Mouse (Mus musculus) small intestine, adult 2 months (tissue): ENCODE measurements around the gene Slc5a6. TPM values are rescaled to one million over a fixed set of nuclear protein-coding genes. Genes with fewer than 3 reads are reported as not detected.
"Not testable (repeated sequence)": the region's sequence is repeated elsewhere in the genome, so short reads cannot be mapped to it uniquely, and the experiment has no call there.

ENCODE experiments used
- H3K27ac ChIP-seq: fragments of 200-500 bp; 2 replicates; pipeline ENCODE4 v1.5.1; 2012; ENCODE audit warnings: low read depth, low read length, control low read depth, inconsistent platforms; ENCODE audit not compliant: insufficient read depth
- H3K27me3 ChIP-seq: fragments of 200-500 bp; 2 replicates; pipeline ENCODE4 v1.6.1; 2012; ENCODE audit warnings: mild to moderate bottlenecking, moderate library complexity, low read length, inconsistent platforms; ENCODE audit not compliant: control insufficient read depth, insufficient read depth
- H3K36me3 ChIP-seq: fragments of 200-500 bp; 2 replicates; pipeline ENCODE4 v1.6.1; 2012; ENCODE audit warnings: mild to moderate bottlenecking, low read length, control low read depth, inconsistent platforms; ENCODE audit not compliant: control insufficient read depth, insufficient read depth
- H3K4me1 ChIP-seq: fragments of 200-500 bp; 2 replicates; pipeline ENCODE4 v1.6.1; 2012; ENCODE audit warnings: low read length, inconsistent platforms, mixed read lengths; ENCODE audit not compliant: control insufficient read depth, insufficient read depth, insufficient read length
- H3K4me3 ChIP-seq: fragments of 200-500 bp; 2 replicates; pipeline ENCODE4 v1.5.1; 2012; ENCODE audit warnings: low read depth, mild to moderate bottlenecking, control low read depth, inconsistent platforms, low read length, moderate library complexity
- CTCF ChIP-seq: fragments of 200-500 bp; IDR thresholded peaks from 2 replicates; pipeline ENCODE4 v1.5.1; 2012; ENCODE audit warnings: low read depth, mild to moderate bottlenecking, control low read depth, inconsistent platforms, low read length, moderate library complexity, mixed read lengths; ENCODE audit not compliant: insufficient replicate concordance, insufficient read length; ENCODE audit errors: extremely low read depth
- POLR2A ChIP-seq: fragments of 200-500 bp; IDR thresholded peaks from 2 replicates; pipeline ENCODE4 v1.6.1; 2012; ENCODE audit warnings: low read depth, mild to moderate bottlenecking, control low read depth, inconsistent platforms, low read length, moderate library complexity
- WGBS: fragments of 180-500 bp; shearing (Covaris S2); methylation state at CpG from one replicate; pipeline ENCODE4 v1.1.7; 2018; 5-methylcytosine and 5-hydroxymethylcytosine counted together
- polyA plus RNA-seq: library from polyadenylated mRNA; depleted of rRNA; stranded (reverse); fragments of >200 nt; gene quantifications from 2 replicates; pipeline ENCODE4 v1.2.3, GENCODE M21; 2012

The Slc5a6 gene
- polyA plus RNA-seq, 1 experiment, result 75.0 TPM

DNA sequence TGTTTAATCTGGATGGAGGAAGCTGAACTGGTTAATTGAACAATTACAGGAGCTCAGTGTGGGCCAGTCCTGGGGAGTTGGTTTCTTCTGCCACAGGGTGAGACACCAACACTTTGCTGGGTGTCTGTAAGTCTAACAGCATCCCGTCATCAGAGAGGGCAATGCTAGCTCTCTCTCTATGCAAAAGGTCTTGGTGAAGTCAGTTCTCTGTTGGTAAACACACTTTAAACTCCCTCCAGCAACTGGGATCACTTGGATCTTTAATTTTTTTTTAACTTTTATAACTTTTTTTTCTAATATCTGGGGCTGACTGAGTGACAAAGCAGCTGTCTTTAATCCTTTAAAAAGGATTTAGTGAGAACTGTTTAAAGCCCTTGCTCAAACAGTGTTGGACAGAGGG lies 26.0 kb downstream of the Slc5a6 start:
- Histone ChIP-seq H3K4me1 (peaks cover 1% of the 10 kb centered on the region; the same call in 1 of the 2 replicates), H3K36me3 (no peaks in the 10 kb centered on the region), H3K27me3 (no peaks in the 10 kb centered on the region), H3K4me3 (no peak overlapping the region), H3K27ac (no peak overlapping the region)
- no peak for TF ChIP-seq POLR2A
- TF ChIP-seq CTCF, result no peak
- 76% methylated on average over 1 of the region's 1 CpGs for WGBS

DNA sequence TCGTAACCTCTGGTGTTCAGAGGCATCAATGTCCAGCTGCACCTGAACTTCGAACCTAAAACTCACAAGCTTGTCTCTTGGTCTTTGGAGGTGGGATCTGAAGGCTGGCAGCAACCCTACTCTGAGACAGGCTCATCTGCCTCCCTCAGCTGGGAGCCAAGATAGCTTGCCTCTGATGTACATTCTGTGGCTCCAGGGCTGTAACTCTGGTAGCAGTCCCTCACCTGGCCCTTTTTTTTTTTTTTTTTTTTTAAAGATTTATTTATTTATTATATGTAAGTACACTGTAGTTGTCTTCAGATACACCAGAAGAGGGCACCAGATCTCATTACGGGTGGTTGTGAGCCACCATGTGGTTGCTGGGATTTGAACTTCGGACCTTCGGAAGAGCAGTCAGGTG lies 26.9 kb downstream of the Slc5a6 start:
- not testable (repeated sequence) for H3K4me3 ChIP-seq, H3K27ac ChIP-seq, H3K27me3 ChIP-seq, H3K4me1 ChIP-seq, H3K36me3 ChIP-seq
- 78% methylated on average over 5 of the region's 5 CpGs for WGBS

DNA sequence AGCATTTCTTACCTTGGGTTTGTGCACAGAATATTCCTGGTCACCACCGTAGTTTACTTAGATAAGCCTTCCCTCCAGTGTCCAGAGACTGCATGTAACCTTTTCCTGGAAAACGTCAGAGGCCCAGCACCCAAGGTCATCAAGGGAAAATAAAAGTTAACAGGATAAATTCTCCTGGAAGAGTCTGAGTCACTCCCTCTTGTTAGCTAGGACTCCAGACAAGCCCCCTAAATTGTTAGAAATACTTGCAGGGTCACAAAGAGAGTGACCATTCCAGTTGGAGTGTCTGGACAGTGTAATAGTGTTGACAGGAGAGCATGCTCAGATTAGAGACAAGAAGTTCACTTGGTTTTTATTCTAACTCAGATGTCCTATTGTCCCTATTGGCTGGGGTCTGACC lies 32.8 kb downstream of the Slc5a6 start:
- no peak for TF ChIP-seq POLR2A
- TF ChIP-seq CTCF, result no peak
- WGBS, result 30% methylated on average over 2 of the region's 2 CpGs
- no peaks in the 10 kb centered on the region for H3K27me3 ChIP-seq
- no peaks in the 10 kb centered on the region for H3K36me3 ChIP-seq
- no peak overlapping the region for H3K27ac ChIP-seq
- no peak overlapping the region for H3K4me3 ChIP-seq
- H3K4me1 ChIP-seq, result no peaks in the 10 kb centered on the region

DNA sequence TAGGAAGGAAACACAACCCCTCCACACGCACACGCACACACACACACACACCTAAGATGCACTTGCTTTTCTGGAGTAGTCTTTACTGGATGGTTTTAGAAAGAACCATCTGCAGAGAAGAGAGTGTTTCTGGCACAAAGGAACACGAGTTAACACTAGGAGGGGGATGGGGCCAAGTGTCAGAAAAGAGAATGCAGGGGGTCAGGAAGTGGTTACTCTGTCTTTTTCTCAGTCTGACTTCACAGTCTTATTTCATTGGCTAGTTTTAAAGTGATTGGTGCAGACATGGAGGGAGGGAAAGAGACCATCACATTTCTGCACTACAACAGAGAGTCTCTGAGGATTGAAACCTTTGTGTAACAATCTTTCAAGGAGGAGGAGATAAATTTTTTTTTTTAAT lies 36.0 kb downstream of the Slc5a6 start:
- no peaks in the 10 kb centered on the region for H3K4me1 ChIP-seq
- H3K36me3 ChIP-seq, result no peaks in the 10 kb centered on the region
- no peak overlapping the region for H3K27ac ChIP-seq
- TF ChIP-seq CTCF (no peak), POLR2A (no peak)
- 60% methylated on average over 3 of the region's 3 CpGs for WGBS
- H3K27me3 ChIP-seq, result no peaks in the 10 kb centered on the region
- no peak overlapping the region for H3K4me3 ChIP-seq

DNA sequence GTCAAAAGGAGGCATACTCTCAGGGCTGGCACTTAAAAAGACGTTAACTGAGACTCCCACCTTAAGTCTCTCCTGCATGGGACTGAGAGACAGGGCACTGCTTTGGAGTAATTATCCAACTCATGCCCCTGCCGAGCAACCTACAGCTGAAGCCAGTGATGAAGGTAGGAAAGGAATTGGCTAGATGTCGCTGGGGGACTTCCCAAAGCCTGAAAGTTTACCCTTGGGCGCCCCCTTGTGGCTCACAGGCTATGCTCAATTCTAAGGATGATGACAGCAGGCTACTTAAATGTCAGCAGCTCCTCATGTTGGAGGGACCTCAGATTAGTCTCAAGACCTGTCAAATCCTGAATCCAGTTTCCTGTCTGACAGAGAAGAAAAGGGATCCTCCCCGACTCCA lies 44.5 kb downstream of the Slc5a6 start:
- Histone ChIP-seq H3K27ac (no peak overlapping the region), H3K36me3 (no peaks in the 10 kb centered on the region), H3K4me1 (peaks cover 3% of the 10 kb centered on the region; the same call in 1 of the 2 replicates), H3K27me3 (no peaks in the 10 kb centered on the region), H3K4me3 (no peak overlapping the region)
- TF ChIP-seq POLR2A, result no peak
- peak; percentile 85; the same call in 1 of the 2 replicates for TF ChIP-seq CTCF
- WGBS, result 10% methylated on average over 5 of the region's 5 CpGs

DNA sequence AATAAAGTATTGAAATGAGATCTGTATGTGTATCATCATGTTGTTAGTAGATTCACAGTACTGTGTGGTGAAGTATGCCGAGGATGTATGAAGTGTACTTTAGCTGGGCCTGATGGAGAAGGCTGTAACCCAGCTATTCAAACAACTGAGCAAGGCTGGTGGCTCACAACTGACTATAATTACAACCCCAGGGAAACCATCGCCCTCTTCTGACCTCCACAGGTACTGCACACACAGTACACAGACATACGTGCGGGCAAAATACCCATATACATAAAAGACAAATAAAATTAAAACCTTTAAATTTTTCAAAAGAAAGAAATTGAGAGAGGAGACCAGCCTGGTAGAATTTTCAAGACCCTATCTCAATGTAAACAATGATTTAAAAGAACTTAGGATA lies 47.2 kb downstream of the Slc5a6 start:
- 85% methylated on average over 4 of the region's 4 CpGs for WGBS
- Histone ChIP-seq H3K4me3 (no peak overlapping the region), H3K36me3 (no peaks in the 10 kb centered on the region), H3K27ac (no peak overlapping the region), H3K4me1 (peaks cover 3% of the 10 kb centered on the region; the same call in 1 of the 2 replicates), H3K27me3 (no peaks in the 10 kb centered on the region)
- TF ChIP-seq CTCF (no peak), POLR2A (no peak)

DNA sequence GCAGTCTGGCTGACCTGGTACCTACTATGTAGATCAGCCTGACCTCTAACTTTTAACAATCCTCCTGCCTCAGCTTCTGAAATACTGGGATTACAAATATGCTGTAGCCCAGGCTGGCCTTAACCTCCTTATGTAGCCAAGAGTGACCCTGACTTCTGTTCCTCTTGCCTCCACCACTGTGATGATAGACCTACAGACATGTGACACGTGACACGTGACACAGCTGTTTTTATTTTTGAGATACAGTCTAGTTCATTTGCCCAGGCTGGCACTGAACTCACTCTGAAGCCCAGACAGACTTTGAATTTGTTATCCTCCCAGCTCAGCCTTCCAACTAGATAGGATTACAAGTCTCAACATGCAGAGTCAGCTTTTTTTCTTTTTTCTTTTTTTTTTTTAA lies 47.7 kb downstream of the Slc5a6 start:
- no peak overlapping the region for H3K27ac ChIP-seq
- no peaks in the 10 kb centered on the region for H3K27me3 ChIP-seq
- no peak overlapping the region for H3K4me3 ChIP-seq
- WGBS, result 81% methylated on average over 2 of the region's 2 CpGs
- H3K4me1 ChIP-seq, result peaks cover 3% of the 10 kb centered on the region; the same call in 1 of the 2 replicates
- H3K36me3 ChIP-seq, result no peaks in the 10 kb centered on the region
- no peak for TF ChIP-seq POLR2A

DNA sequence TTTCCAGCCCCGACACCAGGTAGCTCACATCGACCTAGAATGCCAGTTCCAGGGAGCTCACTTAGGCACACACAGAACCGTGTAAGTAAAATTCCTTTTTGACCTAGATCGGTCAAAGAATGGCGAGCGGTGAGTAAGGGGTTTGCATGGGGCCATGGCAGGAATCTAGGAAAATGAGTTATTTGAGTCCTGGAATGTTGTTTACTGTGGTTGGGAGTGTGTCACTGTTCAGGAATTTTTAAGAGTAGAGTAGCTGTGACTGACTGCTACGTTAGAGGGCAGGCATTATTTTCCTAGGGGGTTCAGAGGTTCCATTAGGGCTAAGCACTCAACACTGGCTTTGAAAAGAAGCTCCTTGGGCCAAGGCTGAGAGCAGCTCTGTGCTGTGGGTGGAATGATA lies 48.6 kb downstream of the Slc5a6 start:
- 69% methylated on average over 7 of the region's 7 CpGs for WGBS
- TF ChIP-seq POLR2A (no peak), CTCF (no peak)
- H3K4me3 ChIP-seq, result no peak overlapping the region
- no peak overlapping the region for H3K27ac ChIP-seq
- no peaks in the 10 kb centered on the region for H3K27me3 ChIP-seq
- H3K4me1 ChIP-seq, result peaks cover 3% of the 10 kb centered on the region; the same call in 1 of the 2 replicates
- no peaks in the 10 kb centered on the region for H3K36me3 ChIP-seq
